Mouse (Mus musculus) stomach, embryonic 15.5 days (tissue): ENCODE data around the gene Gm43064. TPM values are rescaled to one million over a fixed set of nuclear protein-coding genes. Genes with fewer than 3 reads are reported as not detected.
"Not testable (repeated sequence)": the region's sequence is repeated elsewhere in the genome, so short reads cannot be mapped to it uniquely, and the experiment has no call there.

Experiments
- ATAC-seq: fragments of 200-750 bp; cut with Nextera tagmentation; 2 replicates; pipeline ENCODE4 v1.8.0; 2017; ENCODE audit warnings: low read depth, moderate number of reproducible peaks, moderate TSS enrichment; ENCODE audit not compliant: insufficient read depth, low FRiP score
- H3K27ac ChIP-seq: fragments of 300-500 bp; sonication (generic); 2 replicates; pipeline ENCODE4 v1.5.1; 2015; ENCODE audit warnings: mild to moderate bottlenecking, inconsistent platforms
- H3K27me3 ChIP-seq: fragments of 300-500 bp; sonication (generic); replicated peaks from 2 replicates; pipeline ENCODE4 v1.6.1; 2015; ENCODE audit warnings: inconsistent platforms
- H3K36me3 ChIP-seq: fragments of 300-500 bp; sonication (generic); 2 replicates; pipeline ENCODE4 v1.6.1; 2015; ENCODE audit warnings: inconsistent platforms
- H3K4me1 ChIP-seq: fragments of 300-500 bp; sonication (generic); 2 replicates; pipeline ENCODE4 v1.6.1; 2015; ENCODE audit warnings: inconsistent platforms
- H3K4me2 ChIP-seq: fragments of 300-500 bp; sonication (generic); 2 replicates; pipeline ENCODE4 v1.6.1; 2015; ENCODE audit warnings: mild to moderate bottlenecking, inconsistent platforms
- H3K4me3 ChIP-seq: fragments of 300-500 bp; sonication (generic); replicated peaks from 2 replicates; pipeline ENCODE4 v1.5.1; 2015; ENCODE audit warnings: inconsistent platforms
- H3K9ac ChIP-seq: fragments of 300-500 bp; sonication (generic); 2 replicates; pipeline ENCODE4 v1.6.1; 2015; ENCODE audit warnings: inconsistent platforms
- H3K9me3 ChIP-seq: fragments of 300-500 bp; sonication (generic); 2 replicates; pipeline ENCODE4 v1.6.1; 2016; ENCODE audit warnings: inconsistent platforms
- WGBS: fragments of 180-500 bp; shearing (Covaris S2); methylation state at CpG from one replicate; pipeline ENCODE4 v1.1.7; 2015; 5-methylcytosine and 5-hydroxymethylcytosine counted together
- polyA plus RNA-seq: library from polyadenylated mRNA; unstranded; fragments of >200 nt; fragmentation: Nextera tagmentation; extraction: Ambion mirVana; gene quantifications from 2 replicates; pipeline ENCODE4 v1.2.1, GENCODE M21; 2015

The Gm43064 gene
- polyA plus RNA-seq, 1 experiment from 2014 or later: 0.19 TPM

- Histone ChIP-seq H3K4me2 (no peak overlapping the region), H3K9me3 (no peaks in the 10 kb centered on the region), H3K27me3 (no peaks in the 10 kb centered on the region), H3K27ac (peak overlapping the region; percentile 59; the same call in 1 of the 2 replicates), H3K4me3 (no peak overlapping the region), H3K36me3 (peaks cover 2% of the 10 kb centered on the region; the same call in 1 of the 2 replicates), H3K4me1 (peaks cover 11% of the 10 kb centered on the region; the same call in 1 of the 2 replicates), H3K9ac (no peak overlapping the region)
- WGBS: 67% methylated on average over 4 of the region's 4 CpGs
- 0 out of 2 replicates have a peak, but pooled peaks have one; percentile 22 for ATAC-seq
These were observed 26.3 kb upstream of the Gm43064 start for GRCm38 (mm10) chr3:103782844-103783609.

- 63% methylated on average over 7 of the region's 7 CpGs for WGBS
- H3K27me3 ChIP-seq: no peaks in the 10 kb centered on the region
- ATAC-seq: no peak
- no peak overlapping the region for H3K4me2 ChIP-seq
- H3K27ac ChIP-seq: peak overlapping the region; percentile 21; the same call in 1 of the 2 replicates
- H3K36me3 ChIP-seq: no peaks in the 10 kb centered on the region
- peaks cover 11% of the 10 kb centered on the region; the same call in 1 of the 2 replicates for H3K4me1 ChIP-seq
- no peak overlapping the region for H3K4me3 ChIP-seq
- no peak overlapping the region for H3K9ac ChIP-seq
- H3K9me3 ChIP-seq: no peaks in the 10 kb centered on the region
These were observed 22.1 kb upstream of the Gm43064 start for GRCm38 (mm10) chr3:103787225-103787624.

DNA sequence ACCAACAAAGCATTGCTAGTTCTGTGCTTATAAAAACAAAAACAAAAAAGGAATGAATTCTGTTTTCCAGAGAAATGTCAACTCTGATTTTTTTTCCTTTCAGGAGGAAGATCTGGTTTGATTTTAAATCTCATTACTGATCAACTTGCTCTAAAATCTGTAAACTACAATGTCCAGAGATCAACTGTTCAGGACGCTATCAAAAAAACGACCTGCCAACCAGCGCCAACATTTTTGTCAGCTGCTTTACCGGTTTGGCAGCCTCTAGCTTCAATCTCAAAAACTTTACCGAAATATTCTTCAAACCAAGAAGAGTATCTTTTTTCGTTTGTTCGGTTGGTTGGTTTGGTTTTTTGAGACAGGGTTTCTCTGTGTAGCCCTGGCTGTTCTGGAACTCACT, 20.3 kb upstream of the Gm43064 start:
- WGBS: 70% methylated on average over 7 of the region's 7 CpGs
- H3K4me1 ChIP-seq: peaks cover under 1% of the 10 kb centered on the region; the same call in 1 of the 2 replicates
- no peaks in the 10 kb centered on the region for H3K36me3 ChIP-seq
- H3K4me2 ChIP-seq: peak overlapping the region; percentile 76
- peak overlapping the region; percentile 91 for H3K4me3 ChIP-seq
- no peak overlapping the region for H3K9ac ChIP-seq
- no peaks in the 10 kb centered on the region for H3K9me3 ChIP-seq
- no peak overlapping the region for H3K27ac ChIP-seq
- no peaks in the 10 kb centered on the region for H3K27me3 ChIP-seq
- ATAC-seq: no peak

DNA sequence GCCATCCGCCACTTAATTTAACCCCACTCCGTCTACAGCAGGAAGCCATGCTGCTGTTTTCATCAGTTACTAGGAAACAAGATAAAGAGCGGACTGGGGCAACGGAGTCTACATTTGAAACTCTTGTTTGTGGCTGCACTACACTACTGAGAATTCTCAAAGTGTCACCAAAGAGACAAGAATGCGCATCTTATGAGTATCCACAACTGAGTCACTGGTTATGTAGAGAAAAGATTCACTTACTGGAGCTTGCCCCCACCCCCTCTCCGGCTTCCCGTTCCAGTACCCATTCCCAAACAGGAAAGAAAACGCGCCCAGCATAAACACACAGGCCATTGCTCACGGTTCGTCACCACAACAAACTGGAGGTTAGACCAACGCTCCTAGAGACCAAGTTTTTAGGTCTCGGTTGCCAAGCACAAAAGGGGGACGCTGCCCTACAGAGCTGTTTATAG, 19.5 kb upstream of the Gm43064 start:
- Histone ChIP-seq H3K27me3 (no peaks in the 10 kb centered on the region), H3K4me2 (peak overlapping the region; percentile 76), H3K9ac (peak overlapping the region; percentile 84), H3K27ac (peak overlapping the region; percentile 90), H3K36me3 (no peaks in the 10 kb centered on the region), H3K9me3 (no peaks in the 10 kb centered on the region), H3K4me3 (peak overlapping the region; percentile 91), H3K4me1 (no peaks in the 10 kb centered on the region)
- WGBS: 1% methylated on average over 14 of the region's 14 CpGs
- ATAC-seq: no peak

DNA sequence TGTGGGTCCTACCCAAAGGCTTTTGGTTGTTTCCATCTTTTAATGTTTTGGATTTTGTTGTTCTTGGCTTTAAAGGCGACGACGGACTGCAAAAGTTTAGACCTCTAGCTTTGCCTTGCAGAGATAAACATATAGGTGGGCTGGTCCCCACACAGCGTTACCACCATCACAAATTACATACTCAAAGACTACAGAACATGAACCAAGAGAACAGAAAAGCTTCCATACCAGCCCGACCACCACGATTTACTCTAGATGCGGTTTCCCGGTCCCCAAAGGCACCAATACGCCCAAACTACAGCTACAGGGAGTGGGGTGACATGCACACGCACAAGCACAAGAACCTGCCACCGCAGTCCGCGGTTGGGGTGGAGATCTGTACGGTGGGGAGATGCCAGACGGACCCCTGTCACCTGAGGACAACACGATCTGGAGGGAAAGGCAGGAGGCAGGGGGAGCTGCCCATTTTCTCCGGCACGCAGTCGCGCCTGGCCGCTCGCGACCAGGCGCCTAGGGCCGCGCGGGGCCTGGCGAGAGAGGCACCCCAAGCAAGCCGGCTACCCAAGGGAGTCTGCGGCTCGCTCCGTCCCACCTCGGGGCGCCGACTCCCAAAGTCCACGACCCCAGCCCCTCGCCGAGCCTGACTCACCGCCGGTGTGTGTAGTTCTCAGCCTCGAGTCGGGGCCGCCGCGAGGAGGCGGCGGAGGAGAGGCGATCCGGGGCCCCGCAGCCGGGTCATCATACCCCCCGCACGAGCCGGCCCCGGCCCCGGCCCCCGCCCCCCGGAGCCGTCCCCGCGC, 18.8 kb upstream of the Gm43064 start:
- Histone ChIP-seq H3K4me3 (peak overlapping the region; percentile 91), H3K9ac (peak overlapping the region; percentile 84), H3K27me3 (no peaks in the 10 kb centered on the region), H3K27ac (peak overlapping the region; percentile 90), H3K4me2 (peak overlapping the region; percentile 76), H3K4me1 (no peaks in the 10 kb centered on the region), H3K9me3 (no peaks in the 10 kb centered on the region), H3K36me3 (no peaks in the 10 kb centered on the region)
- peak; percentile 68 for ATAC-seq
- WGBS: under 1% methylated on average over 51 of the region's 61 CpGs

GRCm38 (mm10) chr3:103791230-103792110, 17.9 kb upstream of the Gm43064 start, which contains the start of gene Hipk1:
TSS of gene Hipk1 (minus strand) at chr3:103791563.
- ATAC-seq: peak; percentile 93
- 9% methylated on average over 49 of the region's 49 CpGs for WGBS

DNA sequence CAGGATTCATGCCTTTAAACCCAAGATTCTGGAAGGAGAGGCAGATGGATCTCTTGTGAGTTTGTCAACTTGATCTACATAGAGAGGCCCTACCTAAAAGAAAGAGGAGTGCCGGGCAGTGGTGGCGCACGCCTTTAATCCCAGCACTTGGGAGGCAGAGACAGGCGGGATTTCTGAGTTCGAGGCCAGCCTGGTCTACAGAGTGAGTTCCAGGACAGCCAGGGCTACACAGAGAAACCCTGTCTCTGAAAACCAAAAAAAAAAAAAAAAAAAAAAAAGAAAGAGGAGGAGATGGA, 17.3 kb upstream of the Gm43064 start:
- Histone ChIP-seq H3K27ac (peak overlapping the region; percentile 90; the same call in 1 of the 2 replicates), H3K4me2 (peak overlapping the region; percentile 76; the same call in 1 of the 2 replicates), H3K4me3 (0 out of 2 replicates have a peak overlapping the region, but pooled peaks have one; percentile 91)
- H3K9ac ChIP-seq, H3K4me1 ChIP-seq, ATAC-seq, H3K9me3 ChIP-seq, H3K36me3 ChIP-seq, H3K27me3 ChIP-seq: not testable (repeated sequence)
- 70% methylated on average over 5 of the region's 5 CpGs for WGBS

More at GRCm38 (mm10) chr3:103791230-103792110, 17.9 kb upstream of the Gm43064 start, which contains the start of gene Hipk1:
- H3K36me3 ChIP-seq: no peaks in the 10 kb centered on the region
- peak within 1 kb of the TSS; percentile 91 for H3K4me3 ChIP-seq
- peak within 1 kb of the TSS; percentile 84 for H3K9ac ChIP-seq
- no peaks in the 10 kb centered on the region for H3K4me1 ChIP-seq
- H3K27me3 ChIP-seq: no peaks in the 10 kb centered on the region
- peak within 1 kb of the TSS; percentile 90 for H3K27ac ChIP-seq
- H3K9me3 ChIP-seq: no peaks in the 10 kb centered on the region
- peak within 1 kb of the TSS; percentile 76 for H3K4me2 ChIP-seq

DNA sequence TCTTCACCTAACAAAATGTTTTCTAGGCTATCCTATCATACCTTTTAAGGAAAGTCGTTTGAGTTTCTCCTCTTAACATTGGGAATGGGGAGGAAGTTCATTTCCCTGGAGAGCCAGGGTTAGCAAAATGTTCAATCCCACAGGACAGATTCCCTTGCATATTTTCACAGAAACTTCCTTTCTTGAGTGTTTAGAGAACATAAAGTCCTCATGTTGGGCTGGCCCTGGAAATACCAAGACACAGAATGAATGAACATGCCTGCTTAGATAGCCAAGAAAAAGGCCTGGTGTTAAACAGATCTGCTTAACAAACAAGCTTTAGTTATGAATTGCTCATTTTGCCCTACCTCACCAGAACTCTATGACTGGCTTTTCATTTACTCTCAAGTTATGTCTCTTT, 16.8 kb upstream of the Gm43064 start:
- Histone ChIP-seq H3K4me2 (no peak overlapping the region), H3K36me3 (no peaks in the 10 kb centered on the region), H3K9ac (no peak overlapping the region), H3K27me3 (no peaks in the 10 kb centered on the region), H3K4me3 (no peak overlapping the region), H3K9me3 (no peaks in the 10 kb centered on the region), H3K4me1 (no peaks in the 10 kb centered on the region), H3K27ac (no peak overlapping the region)
- 74% methylated on average over 1 of the region's 1 CpGs for WGBS
- ATAC-seq: no peak

DNA sequence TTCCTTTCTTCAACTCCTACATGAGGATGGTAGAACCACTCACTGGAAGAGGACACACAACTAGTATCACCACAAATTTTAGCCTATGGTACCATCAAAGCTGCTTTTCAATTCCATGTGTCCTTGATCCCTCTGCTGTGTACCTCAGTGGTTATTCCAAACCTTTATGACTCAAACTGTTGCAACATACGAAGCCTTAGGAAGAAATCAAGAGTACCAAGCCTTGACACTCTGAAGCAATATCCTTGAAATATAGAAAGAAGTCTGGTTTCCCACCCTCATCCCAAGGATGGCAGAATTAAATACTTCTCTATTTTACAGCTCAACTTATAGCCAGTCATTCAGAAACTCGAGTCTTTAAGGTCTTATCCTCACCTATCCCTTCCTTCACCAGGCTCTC, 13.0 kb upstream of the Gm43064 start:
- Histone ChIP-seq H3K9me3 (no peaks in the 10 kb centered on the region), H3K27ac (no peak overlapping the region), H3K9ac (no peak overlapping the region), H3K27me3 (no peaks in the 10 kb centered on the region), H3K36me3 (no peaks in the 10 kb centered on the region), H3K4me2 (no peak overlapping the region), H3K4me1 (peaks cover under 1% of the 10 kb centered on the region; the same call in 1 of the 2 replicates), H3K4me3 (no peak overlapping the region)
- WGBS: 59% methylated on average over 2 of the region's 2 CpGs
- no peak for ATAC-seq

- peak; percentile 90 for ATAC-seq
These were observed 9.9 kb upstream of the Gm43064 start for GRCm38 (mm10) chr3:103799507-103799906.

More at GRCm38 (mm10) chr3:103799507-103799906, 9.9 kb upstream of the Gm43064 start:
- H3K9me3 ChIP-seq: no peaks in the 10 kb centered on the region
- H3K9ac ChIP-seq: no peak overlapping the region
- H3K27me3 ChIP-seq: no peaks in the 10 kb centered on the region
- H3K27ac ChIP-seq: no peak overlapping the region
- peaks cover 10% of the 10 kb centered on the region; the same call in 1 of the 2 replicates for H3K4me1 ChIP-seq
- WGBS: 60% methylated on average over 2 of the region's 2 CpGs
- peaks cover 12% of the 10 kb centered on the region for H3K36me3 ChIP-seq
- H3K4me2 ChIP-seq: no peak overlapping the region
- no peak overlapping the region for H3K4me3 ChIP-seq
